Mouse (Mus musculus) bone marrow macrophage, adult 2 months (primary cell): ENCODE results near the gene Adarb1.

ENCODE experiments used
- CTCF ChIP-seq: IDR thresholded peaks from 2 replicates; pipeline ENCODE4 v1.5.1; 2012; ENCODE audit warnings: low read depth, mild to moderate bottlenecking, low read length, moderate library complexity
- POLR2A ChIP-seq: IDR thresholded peaks from 2 replicates; pipeline ENCODE4 v1.6.1; 2012; ENCODE audit warnings: mild to moderate bottlenecking, low read depth, low read length, borderline replicate concordance

GRCm38 (mm10) chr10:77308978-77309377, 109.1 kb downstream of the Adarb1 start:
- TF ChIP-seq CTCF (no peak), POLR2A (no peak)
